Mouse (Mus musculus): Measurements from ENCODE around the gene Hemk1. TPM values are rescaled to one million over a fixed set of nuclear protein-coding genes. Genes with fewer than 3 reads are reported as not detected.
"Not testable (repeated sequence)": the region's sequence is repeated elsewhere in the genome, so short reads cannot be mapped to it uniquely, and the experiment has no call there.

The Hemk1 gene
- total RNA-seq, 4 experiments from 2014 or later, result 17.3 to 24.0 (median 19.9) TPM

DNA sequence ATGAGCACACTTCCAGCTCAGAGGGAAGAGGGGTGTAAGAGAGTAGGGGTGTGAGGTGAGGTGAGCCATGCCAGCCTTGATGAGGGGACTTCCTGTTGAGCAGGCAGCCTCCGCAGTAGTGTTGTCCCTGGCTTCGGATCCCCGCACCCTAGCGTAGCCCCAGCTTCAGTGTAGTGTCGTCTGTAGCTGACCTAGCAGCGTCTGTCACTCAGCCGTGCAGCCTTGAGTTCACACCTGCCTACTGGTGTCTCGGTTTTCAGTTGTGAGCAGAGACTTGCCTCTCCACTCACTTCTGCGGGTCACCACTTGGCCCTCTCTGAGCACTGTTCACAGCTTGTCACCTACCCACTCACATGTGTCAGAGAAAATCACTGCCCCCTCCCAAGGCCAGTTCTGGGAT, 29.0 kb downstream of the Hemk1 start:
- DNase-seq (ENCODE audit: low spot score), result no peak

DNA sequence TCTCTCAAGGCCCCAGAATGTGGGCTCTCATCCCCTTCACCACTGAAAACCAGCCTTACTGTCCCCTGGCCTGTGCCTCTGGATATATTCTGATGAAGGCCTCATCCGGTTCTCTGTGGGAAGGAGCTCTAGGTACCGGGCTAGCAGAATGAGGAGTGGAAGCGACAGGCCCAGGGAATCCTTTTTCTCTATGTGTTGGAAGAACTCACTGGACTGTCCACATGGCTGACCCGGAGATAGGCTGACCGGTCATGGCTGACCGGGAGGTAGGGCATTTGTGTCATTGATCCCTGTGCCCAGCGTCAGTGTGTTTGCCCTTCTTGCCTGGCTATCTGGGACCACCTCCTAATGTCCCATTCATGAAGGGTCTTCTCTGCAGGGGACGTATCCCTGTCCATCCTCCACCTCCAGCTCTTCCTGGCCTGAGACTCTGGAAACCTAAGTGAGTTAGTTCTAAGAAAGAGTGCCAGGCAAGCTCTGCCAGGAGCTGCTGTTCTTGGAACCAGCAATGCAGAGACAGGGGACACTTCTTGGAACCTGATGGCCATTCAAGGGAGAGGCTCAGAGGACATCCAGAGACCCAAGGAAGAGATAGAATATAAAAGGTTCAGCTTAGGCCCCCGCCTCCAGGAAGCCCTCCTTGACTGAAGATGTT, 29.7 kb downstream of the Hemk1 start:
- DNase-seq (ENCODE audit: low spot score), result no peak

GRCm38 (mm10) chr9:107307886-107308285, 30.3 kb downstream of the Hemk1 start:
- DNase-seq (ENCODE audit: low spot score), result peak; percentile 71

DNA sequence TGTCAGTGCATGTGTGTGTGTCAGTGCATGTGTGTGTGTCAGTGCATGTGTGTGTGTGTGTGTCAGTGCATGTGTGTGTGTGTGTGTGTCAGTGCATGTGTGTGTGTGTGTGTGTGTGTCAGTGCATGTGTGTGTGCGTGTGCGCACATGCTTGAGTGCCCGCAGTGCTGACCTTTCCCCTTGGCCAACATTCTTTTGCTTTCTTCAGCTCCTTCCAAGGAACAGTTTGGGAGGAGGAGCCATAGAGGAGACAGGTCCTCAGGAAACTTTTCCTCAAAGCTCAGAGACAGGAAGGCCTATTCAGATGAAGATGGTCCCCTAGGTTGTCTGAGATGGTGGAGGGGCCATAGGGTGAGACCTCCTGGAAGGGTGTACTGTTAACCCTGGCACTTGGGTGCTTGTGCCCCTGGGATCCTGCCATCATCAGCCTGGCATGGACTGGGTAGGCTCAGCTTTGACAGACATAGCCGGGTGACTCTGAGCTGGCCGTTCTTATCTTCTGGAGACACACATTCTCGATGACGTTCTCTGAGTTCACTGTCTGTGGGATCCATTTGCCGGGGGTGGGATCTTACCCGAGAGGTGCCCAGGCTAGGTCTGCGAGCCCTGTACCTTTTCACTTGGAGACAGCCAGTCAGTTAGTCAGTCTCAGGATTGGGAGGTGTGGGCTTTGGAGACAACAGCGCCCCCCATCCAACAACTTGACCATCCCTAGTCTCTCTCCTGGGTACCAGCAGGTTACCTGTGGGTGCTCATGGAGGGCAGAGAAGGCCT, 30.9 kb downstream of the Hemk1 start:
- no peak for DNase-seq (ENCODE audit: low spot score)

- not testable (repeated sequence) for DNase-seq (ENCODE audit: low spot score)
Observed at GRCm38 (mm10) chr9:107306673-107307072, 31.5 kb downstream of the Hemk1 start.

- no peak for DNase-seq (ENCODE audit: low spot score)
Observed at GRCm38 (mm10) chr9:107305601-107306542, 32.3 kb downstream of the Hemk1 start.

GRCm38 (mm10) chr9:107305012-107305411, 33.1 kb downstream of the Hemk1 start:
- DNase-seq (ENCODE audit: low spot score), result no peak

DNA sequence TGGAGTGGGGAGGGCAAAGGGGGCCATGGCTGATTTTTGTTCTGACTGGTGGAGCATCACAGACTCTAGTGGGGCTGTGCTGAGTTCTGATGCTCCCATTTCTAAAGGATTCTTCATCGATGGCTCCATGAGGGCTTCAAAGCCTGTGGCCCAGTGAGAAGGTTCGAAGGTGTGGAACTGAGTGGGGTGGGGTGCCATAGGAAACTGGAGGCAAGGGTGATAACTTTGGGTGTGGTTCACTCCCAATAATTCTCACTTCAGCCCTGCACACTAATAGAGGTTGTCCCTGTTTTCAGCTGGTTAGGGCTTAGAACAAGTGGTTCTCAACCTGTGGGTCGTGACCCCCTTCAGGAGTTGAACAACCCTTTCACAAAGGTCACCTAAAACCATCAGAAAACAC, 33.8 kb downstream of the Hemk1 start:
- no peak for DNase-seq (ENCODE audit: low spot score)

DNA sequence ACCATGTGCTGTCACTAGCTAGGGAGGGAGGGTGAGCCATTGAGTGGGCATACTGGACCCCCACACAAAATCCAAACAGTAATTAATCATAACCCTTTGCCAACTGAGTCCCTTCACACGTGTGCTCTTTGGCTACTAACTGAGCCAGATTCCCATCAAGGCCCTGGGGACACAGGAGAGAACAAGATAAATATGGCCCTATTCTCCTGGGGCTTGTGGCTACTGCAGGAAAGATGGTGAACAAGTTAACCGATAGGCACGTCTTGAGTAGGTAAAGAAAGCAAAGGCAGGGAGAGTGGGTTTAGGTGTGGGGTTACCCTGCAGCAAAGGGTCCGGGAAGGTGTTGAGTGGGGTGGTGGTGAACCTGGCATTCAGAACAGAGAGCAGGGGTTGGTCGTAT, 34.2 kb downstream of the Hemk1 start:
- no peak for DNase-seq (ENCODE audit: low spot score)

GRCm38 (mm10) chr9:107303121-107303820, 34.9 kb downstream of the Hemk1 start:
- DNase-seq (ENCODE audit: low spot score), result no peak

- DNase-seq (ENCODE audit: low spot score), result no peak
Observed at GRCm38 (mm10) chr9:107302592-107302991, 35.6 kb downstream of the Hemk1 start.

- no peak for DNase-seq (ENCODE audit: low spot score)
Observed at GRCm38 (mm10) chr9:107301554-107302331, 36.4 kb downstream of the Hemk1 start.

GRCm38 (mm10) chr9:107300224-107300973, 37.8 kb downstream of the Hemk1 start:
- no peak for DNase-seq (ENCODE audit: low spot score)

DNA sequence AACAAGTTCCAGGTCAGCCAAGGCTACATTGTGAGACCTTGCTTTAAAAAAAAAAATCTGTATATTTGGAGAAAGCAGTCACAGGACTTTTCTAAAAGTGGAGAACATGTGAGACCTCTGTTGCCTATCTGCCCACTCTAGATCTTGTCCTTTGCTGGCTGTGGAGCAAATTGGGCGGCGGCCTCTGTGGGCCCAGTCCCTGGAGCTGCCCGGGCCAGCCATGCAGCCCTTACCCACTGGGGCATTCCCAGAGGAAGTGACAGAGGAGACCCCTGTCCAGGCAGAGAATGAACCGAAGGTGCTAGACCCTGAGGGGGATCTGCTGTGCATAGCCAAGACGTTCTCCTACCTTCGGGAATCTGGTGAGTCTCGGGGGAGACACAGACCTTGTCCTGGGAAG, 38.4 kb downstream of the Hemk1 start:
- DNase-seq (ENCODE audit: low spot score), result no peak

GRCm38 (mm10) chr9:107298876-107299275, 39.3 kb downstream of the Hemk1 start:
- no peak for DNase-seq (ENCODE audit: low spot score)

DNA sequence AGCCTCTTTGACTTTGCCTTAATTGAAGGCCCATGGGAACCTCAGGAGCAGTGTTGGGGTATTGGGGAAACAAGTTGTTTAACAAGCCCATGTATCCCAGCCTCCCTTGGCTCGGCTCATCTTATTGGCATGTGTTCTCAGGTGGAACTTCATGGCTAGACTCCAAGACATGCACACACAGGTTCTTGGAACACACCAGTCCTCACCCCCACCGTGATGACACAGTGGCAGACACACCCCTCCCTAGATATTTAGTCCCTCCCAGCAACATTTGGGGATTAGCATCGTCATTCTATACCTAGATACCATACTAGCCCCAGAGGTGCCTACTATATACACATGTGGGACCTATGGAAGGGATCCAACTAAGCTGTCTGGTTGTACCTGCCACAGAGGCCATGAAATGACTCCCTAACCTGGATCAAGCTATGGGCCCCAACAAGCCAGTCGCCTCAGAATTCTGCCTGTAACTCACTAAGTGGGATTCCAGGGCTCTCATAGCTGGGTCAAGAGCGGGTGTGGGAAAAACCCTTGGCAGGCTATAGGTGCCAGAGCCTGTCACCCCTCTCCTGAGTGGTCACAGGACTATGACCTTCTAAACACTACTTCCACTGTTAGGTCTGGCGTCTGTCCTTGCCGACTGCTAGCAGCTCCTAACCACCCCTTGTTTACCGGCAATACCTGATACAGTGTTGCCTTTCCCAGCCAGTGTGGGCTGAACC, 39.9 kb downstream of the Hemk1 start:
- DNase-seq (ENCODE audit: low spot score), result no peak

DNA sequence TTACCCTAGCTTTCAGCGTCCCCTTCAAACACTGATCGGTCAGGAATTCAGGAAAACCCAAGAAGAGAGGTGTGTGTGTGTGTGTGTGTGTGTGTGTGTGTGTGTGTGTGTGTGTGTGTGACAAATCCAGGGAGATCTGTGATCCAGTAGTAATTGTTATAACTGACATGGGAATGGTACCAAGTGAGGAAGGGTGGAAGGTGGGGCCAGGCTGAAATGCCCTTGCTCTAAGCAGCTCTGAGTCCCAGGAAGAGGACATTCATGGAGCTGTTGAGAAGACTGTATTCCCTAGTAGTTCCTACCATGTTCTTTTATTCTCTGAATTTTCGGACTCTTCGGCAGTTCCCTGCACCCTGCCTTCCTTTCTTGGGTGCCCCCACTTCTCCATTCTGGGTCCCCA, 40.5 kb downstream of the Hemk1 start:
- no peak for DNase-seq (ENCODE audit: low spot score)

DNA sequence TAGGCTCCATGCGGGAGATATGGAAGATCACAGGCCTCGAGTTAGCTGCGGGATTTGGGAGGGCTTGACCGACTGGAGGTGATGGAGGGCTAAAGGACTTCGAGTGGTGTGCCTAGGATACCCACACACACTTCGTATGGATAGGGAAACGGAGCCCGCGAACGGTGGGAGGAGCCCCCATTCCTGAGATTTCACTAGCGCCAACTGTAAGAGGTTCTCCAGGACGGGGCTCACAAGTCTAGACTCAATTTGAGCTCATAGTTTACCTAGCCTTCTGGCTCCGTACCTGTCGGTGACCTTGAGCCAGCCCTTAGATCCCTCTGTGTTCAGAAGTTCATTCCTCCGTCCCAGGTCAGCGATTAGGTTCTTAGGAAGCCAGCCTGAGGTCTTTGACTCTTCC, 41.1 kb downstream of the Hemk1 start:
- DNase-seq (ENCODE audit: low spot score), result no peak

DNA sequence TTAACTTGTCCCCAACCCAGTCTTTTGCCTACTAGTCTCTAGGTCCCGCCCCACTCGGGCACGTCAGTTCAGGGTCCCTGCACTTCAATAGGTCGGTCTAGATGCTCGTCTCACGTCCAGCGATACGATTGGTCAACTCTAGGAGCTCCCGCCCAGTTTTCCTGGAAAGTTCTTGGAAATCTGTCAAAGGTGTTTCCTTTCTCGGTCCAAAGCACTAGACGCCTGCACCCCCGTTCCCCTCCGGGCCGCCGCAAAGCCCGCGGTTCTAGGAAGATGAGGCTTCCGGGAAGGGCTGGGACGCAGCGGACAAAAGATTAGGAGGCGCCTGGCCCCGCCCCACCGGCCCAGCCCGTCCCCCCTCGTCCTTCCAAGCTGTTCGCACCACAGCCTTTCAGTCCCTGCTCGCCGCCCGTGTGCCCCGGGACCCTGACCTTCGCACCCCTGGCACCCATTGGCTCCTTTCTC, 41.6 kb downstream of the Hemk1 start:
- DNase-seq (ENCODE audit: low spot score), result peak; percentile 99
